Mouse (Mus musculus) CH12.LX (cell line): Measurements from ENCODE around the gene Dnaaf3. TPM values are rescaled to one million over a fixed set of nuclear protein-coding genes. Genes with fewer than 3 reads are reported as not detected.

ENCODE experiments used
- DNase-seq: peaks from one replicate; pipeline ENCODE4 v3.0.0-alpha.2; 2013; ENCODE audit errors: extremely low read depth
- H3K27ac ChIP-seq: 2 replicates; pipeline ENCODE4 v1.5.1; 2012; ENCODE audit warnings: low read depth, mild to moderate bottlenecking, control low read depth, moderate library complexity; ENCODE audit not compliant: insufficient read depth
- H3K27me3 ChIP-seq: replicated peaks from 2 replicates; pipeline ENCODE3; 2012; ENCODE audit warnings: inconsistent platforms
- H3K36me3 ChIP-seq, 2 experiments: replicated peaks in 1 of 2; 2 replicates each; pipeline versions ENCODE3 to v1.6.1; 2012; ENCODE audit warnings: inconsistent platforms in 1 of 2, low read length in 1 of 2, mild to moderate bottlenecking in 1 of 2, mixed read lengths in 1 of 2, moderate library complexity in 1 of 2; ENCODE audit not compliant: control insufficient read depth in 1 of 2, insufficient read depth in 1 of 2
- H3K4me1 ChIP-seq, 2 experiments: 2 replicates each; pipeline ENCODE4 v1.6.1; 2012; ENCODE audit warnings: inconsistent platforms in 1 of 2, moderate library complexity in 1 of 2; ENCODE audit not compliant: insufficient read depth in 2 of 2, control insufficient read depth in 1 of 2
- H3K4me2 ChIP-seq: 2 replicates; pipeline ENCODE4 v1.6.1; 2012; ENCODE audit warnings: low read depth, mild to moderate bottlenecking, control low read depth; ENCODE audit not compliant: poor library complexity, insufficient read depth, severe bottlenecking
- H3K4me3 ChIP-seq, 3 experiments: fragments of 150-350 bp in 1 of 3; sonication (generic) in 1 of 3; replicated peaks in 1 of 3; 2 replicates each; pipeline versions ENCODE3 to v1.5.1; 2011 to 2012; ENCODE audit warnings: low read depth in 2 of 3, low read length in 2 of 3, mild to moderate bottlenecking in 2 of 3, moderate library complexity in 2 of 3, control low read depth in 1 of 3, improper control_type of control experiment in 1 of 3, inconsistent platforms in 1 of 3, mixed read lengths in 1 of 3; ENCODE audit not compliant: poor library complexity in 1 of 3
- H3K79me2 ChIP-seq: replicated peaks from 2 replicates; pipeline ENCODE4 v1.6.1; 2012; ENCODE audit warnings: mild to moderate bottlenecking, moderate library complexity; ENCODE audit not compliant: control insufficient read depth, poor library complexity, insufficient read depth, severe bottlenecking; ENCODE audit errors: extremely low read depth
- H3K9ac ChIP-seq: 2 replicates; pipeline ENCODE4 v1.6.1; 2012; ENCODE audit warnings: low read depth, mild to moderate bottlenecking, control low read depth, moderate library complexity; ENCODE audit not compliant: insufficient read depth
- H3K9me3 ChIP-seq: replicated peaks from 2 replicates; pipeline ENCODE3; 2012; ENCODE audit warnings: low read length, inconsistent platforms, mixed read lengths
- BHLHE40 ChIP-seq: IDR thresholded peaks from 2 replicates; pipeline ENCODE4 v1.6.1; 2011; ENCODE audit warnings: mild to moderate bottlenecking, low read depth, low read length, improper control_type of control experiment
- CHD1 ChIP-seq: IDR thresholded peaks from 2 replicates; pipeline ENCODE4 v1.6.1; 2012; ENCODE audit warnings: low read depth, low read length, improper control_type of control experiment, inconsistent platforms
- CTCF ChIP-seq, 2 experiments: IDR thresholded peaks in 1 of 2; conservative IDR thresholded peaks in 1 of 2; 2 replicates each; pipeline ENCODE4 v1.5.1; 2011 to 2012; ENCODE audit warnings: low read depth in 2 of 2, low read length in 2 of 2, improper control_type of control experiment in 1 of 2, inconsistent platforms in 1 of 2, mild to moderate bottlenecking in 1 of 2, moderate library complexity in 1 of 2
- E2F4 ChIP-seq: IDR thresholded peaks from 2 replicates; pipeline ENCODE4 v1.6.1; 2011; ENCODE audit warnings: low read depth, low read length, improper control_type of control experiment; ENCODE audit not compliant: insufficient replicate concordance
- ELF1 ChIP-seq: IDR thresholded peaks from 2 replicates; pipeline ENCODE4 v1.6.1; 2014; ENCODE audit warnings: low read depth, mild to moderate bottlenecking, inconsistent platforms, low read length, improper control_type of control experiment
- EP300 ChIP-seq: IDR thresholded peaks from 2 replicates; pipeline ENCODE4 v1.6.1; 2011; ENCODE audit warnings: low read length, improper control_type of control experiment
- ETS1 ChIP-seq: conservative IDR thresholded peaks from 2 replicates; pipeline ENCODE4 v1.6.1; 2012; ENCODE audit warnings: low read depth, mild to moderate bottlenecking, inconsistent platforms, low read length, improper control_type of control experiment, moderate library complexity
- GABPA ChIP-seq: IDR thresholded peaks from 2 replicates; pipeline ENCODE4 v1.6.1; 2012; ENCODE audit warnings: low read depth, low read length, improper control_type of control experiment, inconsistent platforms; ENCODE audit not compliant: insufficient replicate concordance
- HCFC1 ChIP-seq: IDR thresholded peaks from 2 replicates; pipeline ENCODE4 v1.6.1; 2012; ENCODE audit warnings: low read depth, mild to moderate bottlenecking, inconsistent platforms, low read length, improper control_type of control experiment
- IRF4 ChIP-seq: IDR thresholded peaks from 2 replicates; pipeline ENCODE4 v1.6.1; 2014; ENCODE audit warnings: low read depth, mild to moderate bottlenecking, inconsistent platforms, low read length, improper control_type of control experiment
- JUND ChIP-seq: conservative IDR thresholded peaks from 2 replicates; pipeline ENCODE4 v1.6.1; 2011; ENCODE audit warnings: low read depth, low read length, improper control_type of control experiment
- KAT2A ChIP-seq: IDR thresholded peaks from 2 replicates; pipeline ENCODE4 v1.6.1; 2012; ENCODE audit warnings: low read length, improper control_type of control experiment, inconsistent platforms; ENCODE audit not compliant: insufficient replicate concordance
- MAX ChIP-seq: IDR thresholded peaks from 2 replicates; pipeline ENCODE4 v1.6.1; 2011; ENCODE audit warnings: low read length, improper control_type of control experiment
- MEF2A ChIP-seq: IDR thresholded peaks from 2 replicates; pipeline ENCODE4 v1.6.1; 2014; ENCODE audit warnings: low read depth, mild to moderate bottlenecking, inconsistent platforms, low read length, improper control_type of control experiment, borderline replicate concordance
- MXI1 ChIP-seq: IDR thresholded peaks from 2 replicates; pipeline ENCODE4 v1.6.1; 2011; ENCODE audit warnings: mild to moderate bottlenecking, low read depth, low read length, improper control_type of control experiment
- MYC ChIP-seq: IDR thresholded peaks from 2 replicates; pipeline ENCODE4 v1.6.1; 2011; ENCODE audit warnings: low read depth, mild to moderate bottlenecking, improper control_type of control experiment, low read length
- NRF1 ChIP-seq: IDR thresholded peaks from 2 replicates; pipeline ENCODE4 v1.6.1; 2014; ENCODE audit warnings: low read depth, mild to moderate bottlenecking, inconsistent platforms, low read length, improper control_type of control experiment, moderate library complexity
- PAX5 ChIP-seq: IDR thresholded peaks from 2 replicates; pipeline ENCODE4 v1.6.1; 2012; ENCODE audit warnings: low read length, inconsistent platforms, mixed read lengths
- POLR2A ChIP-seq: IDR thresholded peaks from 2 replicates; pipeline ENCODE4 v1.6.1; 2011; ENCODE audit warnings: low read depth, mild to moderate bottlenecking, improper control_type of control experiment, low read length
- RAD21 ChIP-seq: IDR thresholded peaks from 2 replicates; pipeline ENCODE4 v1.6.1; 2011; ENCODE audit warnings: low read depth, mild to moderate bottlenecking, low read length, improper control_type of control experiment, moderate library complexity
- SMC3 ChIP-seq: IDR thresholded peaks from 2 replicates; pipeline ENCODE4 v1.6.1; 2011; ENCODE audit warnings: low read depth, low read length, improper control_type of control experiment
- TBP ChIP-seq: conservative IDR thresholded peaks from 2 replicates; pipeline ENCODE4 v1.6.1; 2011; ENCODE audit warnings: low read depth, low read length, improper control_type of control experiment
- TCF12 ChIP-seq: IDR thresholded peaks from 2 replicates; pipeline ENCODE4 v1.6.1; 2014; ENCODE audit warnings: low read depth, mild to moderate bottlenecking, inconsistent platforms, low read length, improper control_type of control experiment
- UBTF ChIP-seq: IDR thresholded peaks from 2 replicates; pipeline ENCODE4 v1.6.1; 2012; ENCODE audit warnings: low read depth, mild to moderate bottlenecking, inconsistent platforms, low read length, improper control_type of control experiment, moderate library complexity
- USF1 ChIP-seq: IDR thresholded peaks from 2 replicates; pipeline ENCODE4 v1.6.1; 2014; ENCODE audit warnings: low read depth, mild to moderate bottlenecking, inconsistent platforms, low read length, improper control_type of control experiment
- USF2 ChIP-seq: conservative IDR thresholded peaks from 2 replicates; pipeline ENCODE4 v1.6.1; 2011; ENCODE audit warnings: low read depth, low read length, improper control_type of control experiment
- ZKSCAN1 ChIP-seq: IDR thresholded peaks from 2 replicates; pipeline ENCODE4 v1.6.1; 2012; ENCODE audit warnings: low read depth, inconsistent platforms, low read length, improper control_type of control experiment, borderline replicate concordance
- ZMIZ1 ChIP-seq: IDR thresholded peaks from 2 replicates; pipeline ENCODE4 v1.6.1; 2012; ENCODE audit warnings: low read depth, mild to moderate bottlenecking, inconsistent platforms, low read length, improper control_type of control experiment
- ZNF384 ChIP-seq: IDR thresholded peaks from 2 replicates; pipeline ENCODE4 v1.6.1; 2012; ENCODE audit warnings: low read depth, low read length, improper control_type of control experiment, inconsistent platforms
- dilution Hi-C: fragments of 300-500 bp; cut with MboI; formaldehyde crosslinking; loops from 2 replicates; pipeline ENCODE4 v1.14.3; 2020; ENCODE audit warnings: low sequenced_read_pairs; ENCODE audit not compliant: extremely low pct_unique_long_range_greater_than_20kb, extremely low pct_ligation_motif_present
- in situ Hi-C: fragments of 300-500 bp; cut with MboI; formaldehyde crosslinking; loops from 3 replicates; pipeline ENCODE4 v1.14.3; 2019; ENCODE audit warnings: low sequenced_read_pairs, low pct_ligation_motif_present, low pct_unique_long_range_greater_than_20kb, mixed read lengths
- polyA plus RNA-seq: library from polyadenylated mRNA; unstranded; fragments of >175 nt; gene quantifications from 2 replicates; pipeline ENCODE4 v1.2.1, GENCODE M21; 2012; ENCODE audit warnings: low read depth; ENCODE audit not compliant: insufficient read length
- total RNA-seq, 2 experiments: library from RNA; depleted of rRNA; stranded (reverse); fragments of 300-350 nt in 1 of 2; fragments of >200 nt in 1 of 2; gene quantifications; 2 replicates each; pipeline ENCODE4 v1.2.3; 2012 to 2014

Gene Dnaaf3
- total and polyA plus RNA-seq, 3 experiments, result 0.16 to 0.83 (median 0.59) TPM

DNA sequence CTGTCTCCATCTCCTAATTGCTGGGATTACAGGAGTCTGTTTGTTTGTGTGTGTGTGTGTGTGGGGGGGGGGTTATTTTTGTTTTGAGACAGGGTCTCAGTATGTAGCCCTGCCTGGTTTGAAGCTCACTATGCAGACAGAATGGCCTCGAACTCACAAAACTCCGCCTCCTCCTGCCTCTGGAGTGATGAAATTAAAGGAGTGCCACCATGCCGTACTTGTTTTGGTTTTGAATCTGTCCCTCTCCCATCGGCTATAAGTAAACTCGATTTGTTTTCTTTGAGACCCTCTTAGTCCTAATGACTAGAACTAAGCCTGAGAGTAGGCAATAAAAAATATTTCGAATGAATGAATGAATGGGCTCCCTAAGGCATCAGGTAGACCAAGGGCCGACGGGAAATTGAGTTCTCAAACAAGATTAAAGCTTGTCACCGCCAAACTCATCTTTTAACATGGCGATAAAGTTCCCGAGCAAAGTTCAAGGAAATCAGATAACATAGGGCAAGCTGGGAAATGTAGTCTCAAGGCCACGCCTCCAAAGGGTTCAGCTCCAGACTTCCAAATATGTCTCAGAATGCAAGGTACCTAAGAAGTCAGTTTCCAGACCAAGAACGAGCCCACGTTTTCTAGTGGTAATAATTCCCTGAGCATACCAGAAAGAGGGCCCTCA lies 29.7 kb downstream of the Dnaaf3 start:
- Histone ChIP-seq H3K79me2 (peaks cover 38% of the 10 kb centered on the region), H3K9me3 (no peaks in the 10 kb centered on the region), H3K9ac (peak overlapping the region; percentile 94), H3K4me3 (peak overlapping the region; percentile 69 to 99 (median 99)), H3K4me1 (peaks cover 40 to 62% of the 10 kb centered on the region in 2 experiments), H3K27ac (peak overlapping the region; percentile 85; the same call in 1 of the 2 replicates), H3K4me2 (peak overlapping the region; percentile 91), H3K27me3 (no peaks in the 10 kb centered on the region), H3K36me3 (peaks cover 0 to 23% of the 10 kb centered on the region in 2 experiments)
- in situ Hi-C loops (no loop called here), dilution Hi-C loops (no loop called here)
- TF ChIP-seq KAT2A (no peak), RAD21 (no peak), ZMIZ1 (0 out of 2 replicates have a peak, but pooled peaks have one; percentile 13), HCFC1 (peak; percentile 85)
- DNase-seq, result peak; percentile 60

DNA sequence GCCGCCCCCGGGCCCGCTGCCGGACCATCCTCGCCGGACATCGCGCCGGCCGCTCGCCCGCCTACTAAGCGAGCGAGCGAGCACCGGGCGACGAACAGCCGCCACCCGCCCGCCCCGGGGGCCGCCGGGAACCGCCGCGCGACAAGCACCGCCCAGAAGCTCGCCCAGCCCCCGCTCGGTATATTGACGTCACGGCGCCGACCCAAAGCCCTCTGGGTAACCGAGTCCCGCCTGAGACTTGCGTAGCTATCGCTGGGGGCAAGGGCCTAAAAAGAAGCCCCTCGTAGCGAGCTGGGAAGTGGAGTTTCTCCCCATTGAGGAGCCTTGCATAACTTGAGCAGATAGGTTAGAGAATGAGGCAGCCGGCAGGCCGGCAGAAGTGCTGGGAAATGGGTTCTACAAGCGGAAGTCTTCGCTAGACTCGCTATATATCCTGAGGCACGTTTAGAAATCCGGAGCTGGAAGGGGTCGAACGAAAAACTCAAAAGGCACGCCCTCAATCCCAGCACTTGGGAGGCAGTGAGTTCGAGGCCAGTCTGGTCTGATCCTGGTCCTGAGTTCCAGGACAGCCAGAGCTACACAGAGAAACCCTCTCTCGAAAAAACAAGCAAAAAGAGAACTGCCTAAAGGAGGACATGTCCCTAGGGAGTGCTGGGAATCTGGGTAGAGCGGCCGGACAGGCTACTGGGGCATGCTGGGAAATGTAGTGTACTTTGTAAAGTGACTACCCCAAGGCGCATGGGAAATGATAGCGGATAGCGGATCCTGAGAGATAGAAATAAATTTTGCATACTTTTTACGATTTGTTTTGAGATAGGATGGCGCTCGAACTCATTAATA lies 30.5 kb downstream of the Dnaaf3 start, which contains the start of gene Ppp1r12c:
Gene Ppp1r12c (minus strand): TSS at position 123 of the 840 bp plus-strand sequence.
- peaks cover 40 to 68% of the 10 kb centered on the region in 2 experiments for H3K4me1 ChIP-seq
- dilution Hi-C loops, result no loop called here
- DNase-seq, result peak; percentile 91
- TF ChIP-seq NRF1, result peak; percentile 37; the same call in 1 of the 2 replicates
- no peak for TF ChIP-seq EP300
- TF ChIP-seq RAD21, result no peak
- peak; percentile 76 for TF ChIP-seq POLR2A
- peak; percentile 69 for TF ChIP-seq TBP
- peak; percentile 51 for TF ChIP-seq MXI1
- peak; percentile 41; the same call in 1 of the 2 replicates for TF ChIP-seq IRF4
- no peak for TF ChIP-seq SMC3
- TF ChIP-seq UBTF, result no peak
- TF ChIP-seq BHLHE40, result peak; percentile 73
- TF ChIP-seq CTCF (conservative IDR thresholded peaks at IDR 0.05 in 1 of 2, IDR thresholded peaks at IDR 0.05 in 1 of 2; ENCODE audit: low read depth in 2 of 2, low read length in 2 of 2), result no peak
- TF ChIP-seq USF2, result no peak
- peak; percentile 65; the same call in 1 of the 2 replicates for TF ChIP-seq MAX
- no peak for TF ChIP-seq ETS1
- TF ChIP-seq ELF1, result peak; percentile 70
- TF ChIP-seq GABPA, result no peak; the same call in 1 of the 2 replicates
- TF ChIP-seq PAX5, result no peak
- TF ChIP-seq E2F4, result no peak
- no peak for TF ChIP-seq JUND
- no peak for TF ChIP-seq ZKSCAN1
- no peak for TF ChIP-seq USF1
- TF ChIP-seq KAT2A, result peak; percentile 87; the same call in 1 of the 2 replicates
- TF ChIP-seq MYC, result peak; percentile 79; the same call in 1 of the 2 replicates
- no peak; the same call in 1 of the 2 replicates for TF ChIP-seq ZNF384
- no peak for TF ChIP-seq CHD1
- TF ChIP-seq TCF12, result peak; percentile 57; the same call in 1 of the 2 replicates
- TF ChIP-seq MEF2A, result 0 out of 2 replicates have a peak, but pooled peaks have one; percentile 31

More for the DNA sequence above, 30.5 kb downstream of the Dnaaf3 start, which contains the start of gene Ppp1r12c:
- Histone ChIP-seq H3K9me3 (no peaks in the 10 kb centered on the region), H3K27ac (peak within 1 kb of the TSS; percentile 85), H3K79me2 (peaks cover 44% of the 10 kb centered on the region), H3K27me3 (no peaks in the 10 kb centered on the region), H3K9ac (peak within 1 kb of the TSS; percentile 94), H3K4me3 (peak within 1 kb of the TSS; percentile 74 to 99 (median 99)), H3K36me3 (peaks cover 6 to 31% of the 10 kb centered on the region in 2 experiments), H3K4me2 (peak within 1 kb of the TSS; percentile 98)
- in situ Hi-C loops, result no loop called here
